8 mouse cellular contexts compared by ENCODE assay signal in the genomic region with DNA sequence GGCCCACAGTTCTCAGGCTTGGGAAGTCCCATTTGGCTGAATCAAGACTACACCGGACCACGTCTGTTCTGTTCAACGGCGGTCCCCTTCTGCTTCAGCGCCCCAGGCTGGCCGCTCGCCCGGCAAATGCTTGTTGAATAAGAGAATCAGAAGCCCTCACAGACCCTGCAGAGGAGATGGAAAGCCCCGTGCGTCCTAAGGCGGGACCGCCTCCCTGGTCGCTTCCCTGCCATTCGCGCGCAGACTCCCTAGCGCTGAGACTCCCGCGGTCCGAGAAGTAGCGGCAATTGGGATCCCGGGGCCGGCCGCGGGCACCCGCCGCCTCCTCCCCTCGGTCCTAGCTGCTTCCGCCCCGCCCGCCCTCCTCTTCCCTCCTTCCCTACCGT. TPM values are rescaled to one million over a fixed set of nuclear protein-coding genes. Genes with fewer than 3 reads are reported as not detected.
DNase-seq lines count a peak whose midpoint lies in the region; ATAC-seq lines count a peak whose summit lies in the region.

Gene Samd14, plus strand, starts transcription at position 251 of the 386 bp plus-strand sequence.

- peak within 1 kb of the TSS; percentile 82 for H3K4me3 ChIP-seq in forebrain, embryonic 12.5 days (replicated peaks)
- H3K4me3 ChIP-seq in hindbrain, embryonic 10.5 days, result peak within 1 kb of the TSS; percentile 90

- 2% methylated on average over 32 of the region's 32 CpGs for WGBS in forebrain, embryonic 12.5 days
- WGBS in hindbrain, embryonic 10.5 days, result under 1% methylated on average over 29 of the region's 32 CpGs

- peak; percentile 77 for ATAC-seq in forebrain, embryonic 12.5 days (ENCODE audit: low FRiP score)

- peak within 1 kb of the TSS; percentile 98 for H3K27ac ChIP-seq in forebrain, embryonic 12.5 days
- H3K27ac ChIP-seq in hindbrain, embryonic 10.5 days, result peak within 1 kb of the TSS; percentile 96

- DNase-seq in ovary, postnatal 36 days (ENCODE audit: low spot score), result peak; percentile 71
- DNase-seq in ovary, adult 18-20 months (ENCODE audit: low spot score), result no peak
- DNase-seq in cerebellum, adult 11 months, result peak; percentile 73
- peak; percentile 85 for DNase-seq in hindbrain, embryonic 10.5 days (ENCODE audit: low spot score)
- peak; percentile 54 to 60 for DNase-seq in layer of hippocampus, postnatal 25 days (ENCODE audit: extremely low spot score in 1 of 2, low spot score in 1 of 2)
- peak; percentile 60 for DNase-seq in lung, postnatal 14 days
- peak; percentile 76 for DNase-seq in right cerebral cortex, postnatal 14 days

- H3K27me3 ChIP-seq in forebrain, embryonic 12.5 days, result no peaks in the 10 kb centered on the region
- H3K27me3 ChIP-seq in hindbrain, embryonic 10.5 days (ENCODE audit: insufficient read depth, poor library complexity, severe bottlenecking), result no peaks in the 10 kb centered on the region

- H3K9ac ChIP-seq in forebrain, embryonic 12.5 days, result peak within 1 kb of the TSS; percentile 99

- peaks cover 75% of the 10 kb centered on the region for H3K4me1 ChIP-seq in forebrain, embryonic 12.5 days
- H3K4me1 ChIP-seq in hindbrain, embryonic 10.5 days (replicated peaks), result peaks cover 79% of the 10 kb centered on the region

- peak within 1 kb of the TSS; percentile 68 for H3K4me2 ChIP-seq in forebrain, embryonic 12.5 days

- peaks cover 24% of the 10 kb centered on the region for H3K36me3 ChIP-seq in forebrain, embryonic 12.5 days (replicated peaks)
- H3K36me3 ChIP-seq in hindbrain, embryonic 10.5 days, result peaks cover 36% of the 10 kb centered on the region

- H3K9me3 ChIP-seq in forebrain, embryonic 12.5 days, result no peaks in the 10 kb centered on the region
- H3K9me3 ChIP-seq in hindbrain, embryonic 10.5 days, result no peaks in the 10 kb centered on the region

RNA-seq across cellular contexts. Expression of gene Samd14, which starts in this region (rescaled TPM):
- 80.5 and 86.7 TPM in 2 replicates for polyA plus RNA-seq in forebrain, embryonic 12.5 days (2016; fragmentation: Nextera tagmentation; extraction: Ambion mirVana)
- polyA plus RNA-seq in hindbrain, embryonic 10.5 days (2016; fragmentation: Nextera tagmentation; extraction: Ambion mirVana), result 38.8 and 71.5 TPM in 2 replicates
- total RNA-seq in layer of hippocampus, postnatal 25 days (2021), result 10 to 100 TPM; 48.4 to 49.1 TPM
